Mouse (Mus musculus): ENCODE results near the gene Gm9837. TPM values are rescaled to one million over a fixed set of nuclear protein-coding genes. Genes with fewer than 3 reads are reported as not detected.
A peak's percentile ranks its signal among the peaks of the same experiment; 100 is the strongest.

Gene Gm9837
- total RNA-seq, 2 experiments from 2014 or later, result not detected

DNA sequence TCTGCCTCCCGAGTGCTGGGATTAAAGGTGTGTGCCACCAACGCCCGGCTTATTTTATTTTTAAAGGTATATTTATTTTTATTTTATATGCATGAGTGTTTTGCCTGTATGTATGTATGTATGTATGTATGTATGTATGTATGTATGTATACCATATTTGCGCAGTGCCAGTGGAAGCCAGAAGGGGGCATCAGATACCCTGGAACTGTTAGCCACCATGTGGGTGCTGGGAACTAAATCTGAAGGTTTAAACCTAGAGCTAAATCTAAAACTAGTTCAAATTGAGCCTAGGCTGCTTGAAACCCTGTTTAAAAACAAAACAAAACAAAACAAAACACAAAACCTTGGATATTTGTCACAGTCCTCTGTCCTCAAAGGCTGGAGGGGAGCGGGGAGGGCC is 18.7 kb upstream of the Gm9837 start:
- no peak for ATAC-seq (replicated peaks; ENCODE audit: low FRiP score, poor library complexity, severe bottlenecking)

DNA sequence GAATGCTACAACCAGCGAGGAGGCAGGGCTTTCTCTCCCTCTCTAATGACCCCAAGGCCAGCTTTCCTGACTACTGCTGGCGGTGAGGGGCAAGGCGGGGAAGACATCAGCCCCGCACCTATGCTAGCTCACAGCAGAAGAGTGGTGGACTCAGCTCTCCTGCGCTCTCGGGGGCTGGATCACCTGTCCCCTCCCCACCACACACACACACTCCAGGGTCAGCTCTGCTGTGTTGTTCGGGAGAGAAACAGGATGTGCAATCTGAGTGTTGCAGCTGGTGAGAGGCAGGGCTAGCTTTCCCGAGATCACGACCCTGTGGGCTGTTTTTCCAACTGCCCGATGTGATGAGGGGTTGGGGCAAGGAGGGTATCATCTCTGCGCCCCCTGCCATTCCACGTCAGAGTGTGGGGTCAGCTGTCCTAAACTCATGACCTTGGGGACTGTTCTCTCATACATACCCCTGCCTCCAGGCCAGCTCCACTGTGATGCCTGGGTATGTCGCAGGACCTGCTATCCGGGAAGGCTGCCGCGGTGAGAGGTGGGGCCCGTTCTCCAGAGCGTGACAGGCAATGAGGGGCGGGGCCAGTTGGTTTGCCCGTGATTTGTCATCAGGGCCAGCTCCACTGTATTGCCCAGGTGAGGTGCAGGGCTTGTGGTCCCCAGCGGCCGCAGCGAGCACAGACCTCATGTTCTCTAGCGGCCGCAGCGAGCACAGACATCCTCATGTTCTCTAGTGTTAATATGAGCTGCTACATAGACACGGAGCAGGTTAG is 16.7 kb upstream of the Gm9837 start:
- peak; percentile 43; the same call in 1 of the 2 replicates for ATAC-seq (replicated peaks; ENCODE audit: low FRiP score, poor library complexity, severe bottlenecking)

DNA sequence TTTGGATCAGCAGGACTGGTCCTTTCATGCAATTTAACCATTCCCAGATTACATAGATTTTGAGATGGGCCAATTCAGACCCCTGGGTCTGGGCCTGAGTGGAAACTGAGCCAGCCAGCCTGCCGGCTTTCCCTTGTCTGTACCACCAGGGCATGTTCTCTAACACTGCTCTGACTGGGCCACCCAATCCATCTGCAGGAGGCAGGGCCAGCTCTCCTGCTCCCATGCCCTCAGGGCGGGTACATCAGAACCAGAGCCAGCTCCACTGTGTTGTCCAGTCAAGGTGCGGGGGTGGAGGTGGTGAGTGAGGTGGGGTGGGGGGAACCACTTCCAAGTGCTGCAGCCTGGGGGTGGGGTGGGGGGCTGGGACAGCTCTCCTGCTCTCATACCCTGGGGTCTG is 16.1 kb upstream of the Gm9837 start:
- ATAC-seq (replicated peaks; ENCODE audit: low FRiP score, poor library complexity, severe bottlenecking), result no peak

GRCm38 (mm10) chr11:53485719-53486118 is 15.4 kb upstream of the Gm9837 start:
- ATAC-seq (replicated peaks; ENCODE audit: low FRiP score, poor library complexity, severe bottlenecking), result no peak

DNA sequence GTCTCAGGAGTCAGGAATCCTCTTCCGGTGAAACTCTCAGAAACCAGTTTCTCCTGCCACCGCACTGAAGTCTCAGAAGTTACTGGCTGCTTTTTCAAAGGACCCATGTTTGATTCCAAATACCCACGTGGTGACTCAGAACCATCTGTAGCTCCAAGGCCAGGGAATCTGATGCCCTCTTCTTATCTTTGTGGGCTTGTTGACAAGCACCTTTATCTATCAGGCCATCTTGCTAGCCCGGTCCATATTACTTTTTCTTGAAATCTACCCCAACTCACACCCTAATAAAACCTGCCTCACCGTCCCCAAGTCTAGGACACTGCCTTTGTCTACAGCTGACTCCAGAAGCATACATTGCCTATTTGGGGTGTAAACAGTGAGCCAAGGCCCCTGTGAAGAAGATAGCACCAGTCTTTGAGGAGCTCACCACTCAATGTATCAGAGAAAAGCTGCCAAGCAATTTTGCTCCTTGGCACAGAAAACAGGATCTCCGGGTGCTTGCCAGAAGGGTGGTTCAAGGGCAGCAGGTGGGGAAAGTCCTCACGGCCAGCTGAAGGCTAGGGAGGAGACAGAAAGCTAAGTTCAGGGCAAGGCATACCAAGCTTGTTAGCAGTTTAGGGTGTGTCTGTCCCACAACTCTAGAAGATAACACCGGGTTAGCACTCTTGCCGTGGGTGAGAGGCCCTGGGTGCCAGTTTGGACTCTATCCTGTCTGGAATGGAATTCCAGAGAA is 13.0 kb upstream of the Gm9837 start:
- ATAC-seq (replicated peaks; ENCODE audit: low FRiP score, poor library complexity, severe bottlenecking), result peak; percentile 71

GRCm38 (mm10) chr11:53481088-53481730 is 10.9 kb upstream of the Gm9837 start:
- ATAC-seq (replicated peaks; ENCODE audit: low FRiP score, poor library complexity, severe bottlenecking), result peak; percentile 65

DNA sequence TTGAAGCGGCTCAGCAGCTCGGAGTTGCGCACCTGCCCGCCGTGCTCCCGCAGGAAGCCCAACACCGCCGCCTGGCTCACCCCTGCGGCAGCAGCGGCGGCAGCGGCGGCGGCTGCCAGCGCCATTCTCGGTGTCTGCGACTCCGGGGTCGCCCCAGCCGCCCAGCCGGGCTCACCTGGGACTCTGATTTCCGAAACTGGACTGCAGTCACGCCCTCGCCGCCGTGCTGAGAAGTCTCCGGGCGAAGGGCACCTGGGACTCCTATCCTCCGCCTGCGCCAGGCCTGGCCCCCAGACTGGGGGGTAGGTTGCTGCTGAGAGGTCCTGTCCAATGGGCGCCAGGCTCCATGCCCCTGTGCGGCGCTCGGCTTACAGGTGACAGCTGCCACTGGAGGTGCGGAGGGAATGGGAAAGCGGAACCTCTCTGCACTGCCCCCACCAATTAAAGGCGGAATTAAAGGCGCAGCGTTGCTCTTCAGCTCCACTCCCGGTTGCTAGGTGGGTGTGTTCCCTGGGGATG is 9.6 kb upstream of the Gm9837 start, which contains the start of the genes Gm9945 and Sowaha:
Gm9945 (plus strand) TSS at position 384 of the 519 bp plus-strand sequence.
Sowaha (minus strand) TSS at position 492 of the 519 bp plus-strand sequence.
- peak; percentile 67 for ATAC-seq (replicated peaks; ENCODE audit: low FRiP score, poor library complexity, severe bottlenecking)

- no peak for ATAC-seq (replicated peaks; ENCODE audit: low FRiP score, poor library complexity, severe bottlenecking)
Observed at GRCm38 (mm10) chr11:53479171-53479782, 9.0 kb upstream of the Gm9837 start.

DNA sequence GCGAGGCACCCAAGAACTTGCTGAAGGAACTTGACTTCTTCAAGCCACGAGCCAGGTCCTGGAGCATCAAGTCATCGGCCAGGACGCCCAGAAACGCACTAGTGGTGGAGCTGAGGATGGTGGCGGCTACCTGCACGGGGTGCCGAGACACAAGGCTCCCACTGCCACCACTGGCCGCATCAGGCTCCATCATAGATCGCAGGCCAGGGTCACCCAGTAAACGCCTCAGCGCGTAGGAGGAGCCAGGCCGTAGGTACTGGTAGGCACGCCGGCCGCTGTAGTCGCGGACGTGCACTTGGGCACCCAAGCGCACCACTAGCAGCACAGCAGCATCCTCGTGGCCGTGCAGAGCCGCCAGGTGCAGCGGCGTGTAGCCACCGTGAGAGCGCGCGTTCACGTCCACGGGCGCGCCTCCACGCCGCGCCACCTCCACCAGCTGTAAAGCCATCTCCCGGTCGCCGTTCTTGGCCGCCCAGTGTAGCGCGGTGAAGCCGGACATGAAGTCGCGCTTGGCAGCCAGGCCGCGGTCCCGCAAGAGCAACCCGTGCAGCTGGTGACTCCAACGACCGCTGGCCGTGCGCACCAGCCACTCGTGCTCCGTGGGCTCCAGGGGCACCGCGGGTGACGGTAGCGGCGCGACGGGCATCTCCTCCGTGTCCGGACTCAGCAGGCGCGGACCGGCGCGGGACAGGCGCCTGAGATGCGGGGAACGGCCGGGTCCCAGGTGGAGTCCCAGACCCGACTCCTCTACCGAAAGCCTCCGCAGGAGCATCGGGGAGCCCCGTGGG is 8.3 kb upstream of the Gm9837 start:
- no peak for ATAC-seq (replicated peaks; ENCODE audit: low FRiP score, poor library complexity, severe bottlenecking)

GRCm38 (mm10) chr11:53477833-53478232 is 7.6 kb upstream of the Gm9837 start:
- ATAC-seq (replicated peaks; ENCODE audit: low FRiP score, poor library complexity, severe bottlenecking), result no peak

DNA sequence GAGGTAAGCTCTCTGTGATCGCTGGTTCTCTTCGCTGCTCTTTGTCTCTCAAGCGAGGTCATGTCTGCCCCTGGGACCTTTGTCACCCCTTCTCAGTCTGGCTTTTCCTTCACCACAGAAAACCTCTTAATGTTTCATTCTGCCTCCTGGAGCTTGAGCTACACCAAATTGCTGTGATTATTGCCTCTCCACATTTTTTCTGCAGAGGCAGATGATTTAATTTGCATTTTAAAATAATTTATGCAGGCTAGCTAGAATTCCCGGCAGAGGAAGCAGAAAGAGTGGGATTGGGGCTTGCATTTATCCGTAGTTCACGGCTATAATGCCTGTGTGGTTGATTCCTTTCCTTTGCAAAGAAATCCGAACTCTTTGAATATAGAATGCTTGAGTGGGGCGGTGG is 5.3 kb upstream of the Gm9837 start:
- ATAC-seq (replicated peaks; ENCODE audit: low FRiP score, poor library complexity, severe bottlenecking), result no peak

DNA sequence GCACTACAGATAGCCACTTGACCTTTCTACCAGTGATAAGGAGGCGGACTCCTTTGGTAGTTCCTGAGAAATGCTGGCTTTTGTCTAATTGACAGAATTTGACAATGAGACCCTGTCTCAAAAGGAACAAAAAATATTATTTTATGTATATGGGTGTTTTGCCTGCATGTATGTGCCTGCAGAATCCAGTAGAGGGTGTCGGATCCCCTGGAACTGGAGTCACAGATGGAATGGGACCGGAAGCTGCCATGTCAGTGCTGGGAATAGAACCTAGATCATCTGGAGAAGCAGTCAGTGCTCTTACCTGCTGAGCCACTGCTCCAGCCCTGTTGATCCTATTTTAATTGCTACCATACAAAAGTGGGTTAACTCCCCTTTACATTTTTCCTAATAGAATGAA is 2.4 kb upstream of the Gm9837 start:
- no peak; the same call in 1 of the 2 replicates for ATAC-seq (replicated peaks; ENCODE audit: low FRiP score, poor library complexity, severe bottlenecking)

DNA sequence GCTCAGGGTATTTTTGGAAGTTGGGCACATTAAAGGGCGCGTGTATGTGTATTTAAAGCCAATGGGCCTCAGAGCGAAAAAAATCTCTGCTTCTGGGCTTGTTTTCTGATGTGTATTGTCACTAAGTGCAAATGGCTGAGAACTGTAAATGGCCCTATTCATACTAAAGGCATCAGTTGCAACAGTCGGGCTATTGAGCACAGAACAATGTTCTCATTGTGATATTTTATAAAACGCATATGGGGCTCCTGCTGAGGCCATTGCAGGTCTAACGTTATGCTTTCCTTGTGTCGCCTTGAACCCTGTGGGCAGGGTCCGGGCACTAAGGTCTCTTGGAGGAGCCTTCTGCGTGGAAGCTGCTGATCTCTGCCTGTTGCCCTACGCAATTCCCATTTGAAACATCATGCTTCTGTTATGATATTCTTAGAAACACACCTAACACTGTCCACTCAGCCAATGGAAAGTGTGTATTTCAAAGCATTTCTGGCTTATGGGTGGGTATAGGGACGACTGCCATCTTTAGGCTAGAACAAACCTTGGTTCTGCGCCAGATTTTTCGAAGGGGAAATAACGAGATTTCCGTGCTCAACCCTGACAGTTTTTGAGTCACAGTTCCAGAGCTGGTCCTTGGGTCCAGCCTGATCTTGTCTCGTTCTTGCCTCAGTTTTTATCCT is 848 bp downstream of the Gm9837 start:
- ATAC-seq (replicated peaks; ENCODE audit: low FRiP score, poor library complexity, severe bottlenecking), result no peak

- ATAC-seq (replicated peaks; ENCODE audit: low FRiP score, poor library complexity, severe bottlenecking), result peak; percentile 40; the same call in 1 of the 2 replicates
Observed at GRCm38 (mm10) chr11:53466231-53466971, 3.9 kb downstream of the Gm9837 start.

GRCm38 (mm10) chr11:53463551-53464424 is 6.5 kb downstream of the Gm9837 start:
- no peak for ATAC-seq (replicated peaks; ENCODE audit: low FRiP score, poor library complexity, severe bottlenecking)

DNA sequence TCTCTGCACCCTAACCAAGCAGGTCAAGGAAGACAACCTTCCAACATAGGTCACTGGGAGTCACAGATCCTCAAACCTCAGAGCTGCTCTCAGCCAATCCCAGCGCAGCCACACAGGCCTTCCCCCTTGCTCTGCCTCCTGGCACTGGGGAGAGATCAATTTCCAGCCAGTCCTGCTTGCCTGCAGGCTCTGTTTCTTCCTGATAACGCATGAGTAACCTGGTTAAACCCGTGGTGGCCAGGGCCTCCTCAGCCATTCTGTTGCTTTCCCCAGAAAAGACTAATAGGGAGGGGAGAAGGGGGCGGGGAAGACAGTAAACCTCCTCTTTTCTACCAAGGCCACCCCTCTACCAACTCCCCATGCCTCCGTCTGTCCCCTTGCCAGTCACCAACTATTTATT is 8.6 kb downstream of the Gm9837 start:
- no peak for ATAC-seq (replicated peaks; ENCODE audit: low FRiP score, poor library complexity, severe bottlenecking)

DNA sequence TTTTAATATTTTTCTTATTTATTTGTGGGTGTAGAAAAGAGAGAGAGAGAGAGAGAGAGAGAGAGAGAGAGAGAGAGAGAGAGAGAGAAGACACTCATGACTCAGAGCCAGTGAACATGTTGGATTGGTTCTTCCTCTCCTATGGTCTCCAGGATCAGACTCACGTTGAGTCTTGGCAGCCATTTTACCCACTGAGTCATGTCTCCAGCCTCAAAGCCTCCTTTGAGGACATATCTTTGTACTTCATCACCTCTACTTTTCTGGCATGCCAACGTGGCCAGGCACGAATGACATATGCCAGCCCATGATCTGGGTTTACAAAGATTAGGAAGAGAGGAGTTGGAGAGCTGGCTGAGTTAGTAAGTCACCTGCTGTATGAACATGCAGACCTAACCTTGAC is 10.1 kb downstream of the Gm9837 start:
- no peak for ATAC-seq (replicated peaks; ENCODE audit: low FRiP score, poor library complexity, severe bottlenecking)
